Mouse (Mus musculus): ENCODE results near the gene Rsc1a1. TPM values are rescaled to one million over a fixed set of nuclear protein-coding genes. Genes with fewer than 3 reads are reported as not detected.

The Rsc1a1 gene
- polyA plus RNA-seq, 1 experiment from 2014 or later = not detected

DNA sequence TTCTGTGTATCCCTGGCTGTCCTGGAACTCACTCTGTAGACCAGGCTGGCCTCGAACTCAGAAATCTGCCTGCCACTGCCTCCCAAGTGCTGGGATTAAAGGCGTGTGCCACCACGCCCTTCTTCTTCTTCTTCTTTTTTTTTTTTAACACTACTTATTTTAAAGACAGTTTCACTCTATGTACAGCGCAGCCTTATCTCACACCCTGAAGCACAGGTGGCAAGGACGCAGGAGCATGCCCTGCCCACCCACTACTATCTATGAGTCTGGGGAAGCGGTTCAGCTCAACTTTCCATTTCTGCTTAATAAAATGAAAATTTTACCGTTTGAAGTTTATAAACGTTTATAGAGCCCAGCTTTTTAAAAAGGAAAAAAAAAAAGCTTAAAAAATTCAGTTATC is 3.1 kb upstream of the Rsc1a1 start:
- no peak overlapping the region for H3K4me2 ChIP-seq (replicated peaks)
- no peaks in the 10 kb centered on the region for H3K4me1 ChIP-seq
- H3K9me3 ChIP-seq = no peaks in the 10 kb centered on the region
- H3K4me3 ChIP-seq = no peak overlapping the region
- ATAC-seq (ENCODE audit: insufficient number of reproducible peaks, insufficient read depth, low FRiP score, low TSS enrichment) = no peak
- no peak overlapping the region for H3K27ac ChIP-seq
- H3K27me3 ChIP-seq = no peaks in the 10 kb centered on the region
- no peak overlapping the region for H3K9ac ChIP-seq
- H3K36me3 ChIP-seq = peaks cover 75% of the 10 kb centered on the region
- WGBS = 90% methylated on average over 8 of the region's 8 CpGs

DNA sequence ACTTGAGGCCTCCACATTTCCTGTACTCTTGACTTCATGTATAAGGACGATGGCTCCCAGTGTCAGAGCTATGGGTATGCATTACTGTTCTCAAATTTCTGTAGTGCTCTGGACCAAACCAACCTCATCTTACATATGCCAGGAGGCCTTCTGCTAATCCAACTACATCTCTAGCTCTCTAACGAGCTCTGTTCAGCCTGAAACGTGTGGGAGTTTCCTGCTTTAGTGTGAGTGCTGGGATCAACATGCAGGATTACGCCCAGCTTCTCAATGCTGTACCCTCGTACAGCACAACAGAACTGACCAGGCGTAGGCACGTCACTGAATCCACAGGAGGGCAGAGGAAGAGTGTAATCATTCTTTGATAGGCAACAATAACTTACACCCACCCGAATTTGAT is 1.1 kb upstream of the Rsc1a1 start:
- ATAC-seq (ENCODE audit: insufficient number of reproducible peaks, insufficient read depth, low FRiP score, low TSS enrichment) = no peak
- WGBS = 83% methylated on average over 8 of the region's 8 CpGs
- no peak overlapping the region for H3K4me3 ChIP-seq
- H3K9ac ChIP-seq = no peak overlapping the region
- no peaks in the 10 kb centered on the region for H3K9me3 ChIP-seq
- peaks cover 71% of the 10 kb centered on the region for H3K36me3 ChIP-seq
- no peaks in the 10 kb centered on the region for H3K27me3 ChIP-seq
- H3K4me2 ChIP-seq (replicated peaks) = no peak overlapping the region
- no peaks in the 10 kb centered on the region for H3K4me1 ChIP-seq
- H3K27ac ChIP-seq = no peak overlapping the region

DNA sequence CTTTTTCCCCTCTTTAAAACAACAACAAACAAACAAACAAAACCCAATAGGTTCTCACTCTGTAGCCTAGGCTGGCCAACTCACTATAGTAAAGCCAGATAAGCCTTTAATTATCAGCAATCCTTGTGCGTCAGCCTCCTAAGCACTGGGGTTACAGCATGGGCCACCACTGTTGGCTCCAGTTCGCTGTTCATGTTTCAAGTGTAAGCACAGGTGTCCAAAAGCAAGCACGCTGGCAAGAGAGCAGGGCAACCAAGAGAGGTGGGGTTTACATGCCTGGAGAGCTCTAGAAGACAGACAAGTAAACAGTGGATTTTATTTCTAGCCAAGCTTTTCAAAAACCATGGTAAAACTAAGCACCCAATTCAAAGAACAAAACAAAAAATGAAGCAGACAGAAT is 694 bp upstream of the Rsc1a1 start:
- Histone ChIP-seq H3K4me2 (replicated peaks) (no peak overlapping the region), H3K4me1 (peaks cover under 1% of the 10 kb centered on the region; the same call in 1 of the 2 replicates), H3K9me3 (no peaks in the 10 kb centered on the region), H3K36me3 (peaks cover 67% of the 10 kb centered on the region), H3K27ac (no peak overlapping the region), H3K27me3 (no peaks in the 10 kb centered on the region), H3K4me3 (no peak overlapping the region), H3K9ac (no peak overlapping the region)
- 83% methylated on average over 3 of the region's 3 CpGs for WGBS
- no peak for ATAC-seq (ENCODE audit: insufficient number of reproducible peaks, insufficient read depth, low FRiP score, low TSS enrichment)

DNA sequence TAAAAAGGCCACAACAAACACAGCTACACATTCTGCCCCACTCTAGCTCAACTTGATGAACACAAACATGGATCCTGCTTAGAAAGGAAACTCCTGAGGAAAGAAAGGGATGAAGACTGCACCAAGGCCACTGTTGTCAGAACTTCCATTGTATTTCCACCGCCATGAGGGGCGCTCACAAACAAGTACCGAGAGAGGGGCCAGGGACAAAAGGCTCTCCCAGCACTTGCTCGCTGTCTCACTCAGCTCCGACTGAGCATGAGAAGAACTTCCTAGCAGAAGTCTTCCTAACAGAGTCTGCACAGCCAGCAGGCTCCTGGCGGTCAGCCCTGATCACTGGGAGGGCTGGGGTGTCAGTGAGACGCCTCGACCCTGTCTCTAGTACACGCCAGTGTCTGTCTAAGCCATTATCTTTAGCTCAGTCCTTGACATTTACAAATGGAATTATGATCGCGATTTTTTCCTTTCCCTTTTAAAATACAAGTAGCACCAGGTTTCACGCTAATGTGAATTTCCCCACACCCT is 2.6 kb downstream of the Rsc1a1 start:
- peaks cover 9% of the 10 kb centered on the region for H3K4me1 ChIP-seq
- no peak overlapping the region for H3K4me2 ChIP-seq (replicated peaks)
- WGBS = 74% methylated on average over 12 of the region's 12 CpGs
- no peaks in the 10 kb centered on the region for H3K27me3 ChIP-seq
- no peak overlapping the region for H3K4me3 ChIP-seq
- no peaks in the 10 kb centered on the region for H3K9me3 ChIP-seq
- H3K36me3 ChIP-seq = peaks cover 55% of the 10 kb centered on the region
- no peak overlapping the region for H3K9ac ChIP-seq
- no peak overlapping the region for H3K27ac ChIP-seq
- no peak for ATAC-seq (ENCODE audit: insufficient number of reproducible peaks, insufficient read depth, low FRiP score, low TSS enrichment)

DNA sequence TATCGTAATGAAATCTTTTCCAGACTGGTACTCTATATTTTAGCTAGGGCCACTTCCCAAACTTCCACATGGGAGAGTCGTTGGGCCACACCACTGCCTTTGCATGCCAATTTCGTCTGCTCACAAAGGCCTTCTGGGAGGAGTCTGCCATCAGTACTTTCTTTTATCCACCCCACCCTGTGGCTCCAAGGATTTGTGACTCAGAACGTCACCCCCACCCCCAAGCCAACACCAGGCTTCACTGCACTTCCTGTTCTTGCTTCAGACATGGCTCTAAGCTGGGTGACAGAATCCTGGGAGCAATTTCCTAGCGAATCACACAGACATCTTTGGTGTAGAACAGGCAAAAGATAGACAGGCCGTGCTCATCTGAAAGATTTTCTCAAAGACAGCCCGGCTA is 3.6 kb downstream of the Rsc1a1 start:
- Histone ChIP-seq H3K4me2 (replicated peaks) (no peak overlapping the region), H3K9ac (no peak overlapping the region), H3K36me3 (peaks cover 50% of the 10 kb centered on the region), H3K27me3 (no peaks in the 10 kb centered on the region), H3K9me3 (no peaks in the 10 kb centered on the region), H3K27ac (0 out of 2 replicates have a peak overlapping the region, but pooled peaks have one; percentile 17), H3K4me1 (peaks cover 9% of the 10 kb centered on the region), H3K4me3 (no peak overlapping the region)
- WGBS = 60% methylated on average over 7 of the region's 7 CpGs
- ATAC-seq (ENCODE audit: insufficient number of reproducible peaks, insufficient read depth, low FRiP score, low TSS enrichment) = no peak

DNA sequence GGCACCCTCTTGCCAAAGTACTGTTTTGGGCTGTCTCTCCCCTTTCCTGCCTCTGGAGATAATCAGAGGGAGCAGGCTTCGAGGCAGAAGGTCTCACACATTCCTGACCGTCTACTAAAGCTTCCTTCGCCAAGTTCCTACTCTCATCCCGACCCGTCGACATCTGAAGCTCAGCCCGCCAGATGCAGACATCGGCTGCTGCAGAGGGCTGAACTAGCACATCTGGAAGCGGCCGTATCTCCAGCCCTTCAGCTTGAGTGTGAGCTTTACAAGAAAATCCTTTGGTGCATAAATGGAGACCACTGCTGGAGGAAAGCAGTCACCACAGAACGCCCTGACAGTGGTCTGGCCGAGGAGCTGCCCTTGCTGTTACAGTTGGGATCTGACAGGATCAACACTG is 4.5 kb downstream of the Rsc1a1 start:
- Histone ChIP-seq H3K27ac (no peak overlapping the region), H3K4me1 (peaks cover 9% of the 10 kb centered on the region), H3K4me2 (replicated peaks) (no peak overlapping the region), H3K9ac (no peak overlapping the region), H3K36me3 (peaks cover 43% of the 10 kb centered on the region), H3K4me3 (no peak overlapping the region), H3K9me3 (no peaks in the 10 kb centered on the region), H3K27me3 (no peaks in the 10 kb centered on the region)
- WGBS = 41% methylated on average over 12 of the region's 12 CpGs
- ATAC-seq (ENCODE audit: insufficient number of reproducible peaks, insufficient read depth, low FRiP score, low TSS enrichment) = no peak

DNA sequence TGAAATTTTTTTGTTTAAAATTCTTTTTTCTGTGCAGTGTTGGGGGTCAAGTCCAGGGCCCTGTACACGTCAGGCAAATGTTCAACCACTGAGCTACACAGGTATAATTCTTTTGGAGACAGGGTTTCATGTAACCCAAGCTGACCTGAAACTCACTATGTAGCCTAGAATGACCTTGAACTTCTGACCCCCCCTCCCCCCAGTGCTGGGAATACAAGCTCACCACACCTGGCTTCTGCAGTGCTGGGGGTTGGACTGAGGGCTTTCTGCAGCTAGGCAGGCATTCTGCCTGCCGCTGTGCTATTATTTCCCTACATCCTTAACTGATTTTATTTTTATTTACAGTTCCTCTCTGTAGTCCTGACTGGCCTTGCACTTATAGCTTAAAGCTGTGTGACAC is 6.4 kb downstream of the Rsc1a1 start:
- no peak overlapping the region for H3K9ac ChIP-seq
- WGBS = 72% methylated on average over 2 of the region's 2 CpGs
- ATAC-seq (ENCODE audit: insufficient number of reproducible peaks, insufficient read depth, low FRiP score, low TSS enrichment) = no peak
- no peak overlapping the region for H3K4me3 ChIP-seq
- H3K27me3 ChIP-seq = no peaks in the 10 kb centered on the region
- no peak overlapping the region for H3K4me2 ChIP-seq (replicated peaks)
- no peak overlapping the region for H3K27ac ChIP-seq
- H3K36me3 ChIP-seq = peaks cover 25% of the 10 kb centered on the region
- peaks cover 9% of the 10 kb centered on the region for H3K4me1 ChIP-seq
- no peaks in the 10 kb centered on the region for H3K9me3 ChIP-seq

DNA sequence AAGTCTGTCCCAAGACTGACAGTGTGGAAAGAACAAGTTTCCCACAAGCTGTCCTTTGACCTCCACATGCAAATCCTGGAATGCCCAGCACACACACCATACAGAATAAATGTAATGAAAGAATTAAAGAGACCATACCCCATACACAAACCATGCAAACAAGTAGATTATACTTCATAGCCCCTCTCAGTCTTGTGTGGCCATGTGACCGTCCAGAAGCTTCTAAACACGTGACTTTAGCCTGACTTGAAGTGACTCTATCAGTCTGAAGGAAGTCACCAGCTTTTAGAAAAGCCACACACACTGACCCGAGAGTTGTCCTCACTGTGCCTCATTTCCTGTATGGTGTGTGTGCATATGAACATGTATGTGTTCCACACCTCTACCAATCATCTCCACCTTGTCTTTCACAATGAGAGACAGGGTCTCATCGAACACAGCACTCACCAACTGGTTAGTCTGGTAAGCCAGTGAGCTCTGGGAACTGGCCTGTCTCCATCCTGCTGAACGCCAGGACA is 8.9 kb downstream of the Rsc1a1 start:
- H3K9ac ChIP-seq = no peak overlapping the region

DNA sequence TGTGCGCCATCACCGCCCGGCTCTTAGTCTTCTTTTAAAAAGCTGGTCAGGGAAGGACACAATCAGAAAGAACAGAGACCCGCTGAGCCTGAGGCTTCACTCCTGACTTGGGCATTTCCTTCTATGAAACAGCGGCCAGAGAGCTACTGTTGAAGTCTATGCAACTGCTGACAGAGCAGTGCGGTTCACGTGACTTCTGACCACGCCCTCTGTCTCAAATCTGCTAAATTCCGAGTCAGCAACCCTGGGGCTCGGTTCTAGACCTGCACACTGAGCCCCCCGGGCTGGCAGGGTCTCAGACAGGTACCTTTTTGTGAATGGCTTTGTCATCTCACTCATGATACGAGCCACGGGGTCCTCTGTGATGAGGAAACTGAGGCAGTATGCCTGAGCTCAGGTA is 13.1 kb downstream of the Rsc1a1 start:
- Histone ChIP-seq H3K27ac (no peak overlapping the region), H3K4me3 (no peak overlapping the region), H3K9me3 (no peaks in the 10 kb centered on the region), H3K27me3 (no peaks in the 10 kb centered on the region), H3K9ac (no peak overlapping the region), H3K4me2 (replicated peaks) (no peak overlapping the region), H3K4me1 (no peaks in the 10 kb centered on the region), H3K36me3 (no peaks in the 10 kb centered on the region)
- ATAC-seq (ENCODE audit: insufficient number of reproducible peaks, insufficient read depth, low FRiP score, low TSS enrichment) = no peak
- WGBS = 80% methylated on average over 13 of the region's 13 CpGs

More for the DNA sequence above, 8.9 kb downstream of the Rsc1a1 start:
- 86% methylated on average over 5 of the region's 5 CpGs for WGBS
- no peak for ATAC-seq (ENCODE audit: insufficient number of reproducible peaks, insufficient read depth, low FRiP score, low TSS enrichment)
- H3K4me1 ChIP-seq = peaks cover 9% of the 10 kb centered on the region
- H3K4me2 ChIP-seq (replicated peaks) = no peak overlapping the region
- H3K27me3 ChIP-seq = no peaks in the 10 kb centered on the region
- H3K4me3 ChIP-seq = no peak overlapping the region
- no peaks in the 10 kb centered on the region for H3K9me3 ChIP-seq
- H3K27ac ChIP-seq = no peak overlapping the region
- H3K36me3 ChIP-seq = 0 out of 2 replicates have a peak, but pooled peaks cover 6% of the 10 kb centered on the region

DNA sequence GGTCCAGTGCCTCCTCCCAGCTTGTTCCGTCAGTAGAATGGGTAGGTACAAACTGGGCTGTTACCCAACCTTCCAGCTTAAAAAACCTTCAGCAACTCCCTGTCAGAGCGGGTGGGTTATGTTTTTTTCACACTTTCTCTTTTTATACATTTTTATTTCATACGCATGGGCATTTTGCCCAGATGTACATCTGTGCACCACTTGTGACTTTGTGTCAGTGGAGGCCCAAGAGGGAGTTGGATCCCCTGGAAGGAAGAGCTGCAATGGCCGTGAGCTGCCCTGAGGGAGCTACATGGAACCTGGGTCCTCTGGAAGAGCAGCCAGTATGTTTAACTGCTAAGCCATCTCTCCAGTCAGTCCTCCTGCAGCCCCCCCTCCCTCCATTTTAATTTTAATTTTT is 14.0 kb downstream of the Rsc1a1 start:
- Histone ChIP-seq H3K9me3 (no peaks in the 10 kb centered on the region), H3K27me3 (no peaks in the 10 kb centered on the region), H3K27ac (no peak overlapping the region), H3K9ac (no peak overlapping the region), H3K4me3 (no peak overlapping the region), H3K4me2 (replicated peaks) (no peak overlapping the region), H3K4me1 (no peaks in the 10 kb centered on the region), H3K36me3 (no peaks in the 10 kb centered on the region)
- WGBS = 74% methylated on average over 4 of the region's 4 CpGs
- ATAC-seq (ENCODE audit: insufficient number of reproducible peaks, insufficient read depth, low FRiP score, low TSS enrichment) = no peak

DNA sequence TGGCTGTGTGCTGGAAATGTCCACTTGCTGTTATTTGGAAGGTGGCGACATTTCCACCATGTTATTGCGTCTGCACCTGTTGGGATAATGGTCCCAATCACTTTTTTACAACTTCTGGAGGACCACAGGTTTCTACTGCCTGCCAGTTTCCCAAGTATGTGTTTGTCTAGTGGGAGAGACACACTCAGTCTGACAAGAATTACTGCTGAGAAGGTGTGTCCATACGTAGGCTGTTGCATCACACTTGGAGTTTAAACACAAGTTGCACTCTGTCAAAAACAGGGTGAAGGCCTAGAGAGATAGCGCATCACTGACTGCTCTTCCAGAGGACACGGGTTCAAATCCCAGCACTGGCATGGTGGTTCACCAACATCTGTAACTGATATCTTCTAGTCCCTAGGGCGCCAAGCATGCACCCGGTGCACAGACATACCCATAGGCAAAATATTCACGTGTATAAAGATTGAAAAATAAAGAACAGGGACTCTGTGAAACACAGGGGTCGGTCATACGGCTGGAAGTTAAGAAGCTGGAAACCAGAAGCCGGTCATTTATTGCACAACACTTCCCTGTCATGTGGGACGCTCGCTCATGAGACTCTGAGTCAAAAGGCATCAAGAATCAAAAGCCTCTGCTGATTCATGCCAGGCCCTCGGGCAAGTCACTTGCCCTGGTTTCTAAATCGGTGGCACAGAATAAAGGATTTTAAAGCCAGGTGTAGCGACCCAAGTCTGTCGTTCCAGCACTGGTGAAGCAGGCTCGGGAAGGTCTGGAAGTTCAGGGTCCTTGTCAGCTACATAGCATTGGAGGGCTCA is 15.3 kb downstream of the Rsc1a1 start:
- no peak overlapping the region for H3K4me2 ChIP-seq (replicated peaks)
- no peak overlapping the region for H3K4me3 ChIP-seq
- H3K4me1 ChIP-seq = peaks cover under 1% of the 10 kb centered on the region
- no peak overlapping the region for H3K9ac ChIP-seq
- no peaks in the 10 kb centered on the region for H3K36me3 ChIP-seq
- WGBS = 81% methylated on average over 18 of the region's 18 CpGs
- no peaks in the 10 kb centered on the region for H3K9me3 ChIP-seq
- ATAC-seq (ENCODE audit: insufficient number of reproducible peaks, insufficient read depth, low FRiP score, low TSS enrichment) = no peak
- no peak overlapping the region for H3K27ac ChIP-seq
- H3K27me3 ChIP-seq = no peaks in the 10 kb centered on the region

DNA sequence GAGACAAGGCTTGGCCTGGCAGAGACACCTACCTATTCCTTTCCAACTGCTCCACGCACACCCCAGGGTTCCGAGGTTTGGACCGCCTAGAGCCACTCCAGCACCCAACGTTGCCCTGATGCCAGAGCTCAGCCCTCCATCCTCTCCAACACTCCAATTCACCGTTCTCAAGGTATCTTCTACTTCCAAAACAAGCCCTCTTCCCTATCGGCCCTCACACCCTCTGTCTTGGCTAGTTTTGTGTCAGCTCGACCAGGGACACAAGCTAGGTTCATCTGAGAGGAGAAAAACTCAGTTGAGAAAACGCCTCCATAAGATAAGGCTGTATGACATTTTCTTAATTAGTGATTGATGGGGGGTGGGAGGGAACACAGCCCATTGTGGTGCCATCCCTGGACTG is 20.6 kb downstream of the Rsc1a1 start, which contains the start of gene Plekhm2:
TSS of gene Plekhm2 (minus strand) at position 101 of the 400 bp plus-strand sequence.
- peak within 1 kb of the TSS; percentile 88 for H3K4me2 ChIP-seq (replicated peaks)
- H3K27ac ChIP-seq = peak within 1 kb of the TSS; percentile 37
- 73% methylated on average over 8 of the region's 8 CpGs for WGBS
- peaks cover 10% of the 10 kb centered on the region for H3K36me3 ChIP-seq
- H3K9ac ChIP-seq = peak within 1 kb of the TSS; percentile 93
- no peaks in the 10 kb centered on the region for H3K27me3 ChIP-seq
- peaks cover 14% of the 10 kb centered on the region for H3K4me1 ChIP-seq
- ATAC-seq (ENCODE audit: insufficient number of reproducible peaks, insufficient read depth, low FRiP score, low TSS enrichment) = no peak
- H3K9me3 ChIP-seq = no peaks in the 10 kb centered on the region
- H3K4me3 ChIP-seq = peak within 1 kb of the TSS; percentile 77

Data from embryonic facial prominence, embryonic 12.5 days (tissue).